In genomic region chr5:30103340-30103739, GRCm38 (mm10) we compare ENCODE assay signal across 31 mouse cellular contexts. TPM values are rescaled to one million over a fixed set of nuclear protein-coding genes. Genes with fewer than 3 reads are reported as not detected.
DNase-seq lines count a peak whose midpoint lies in the region; ATAC-seq and TF ChIP-seq lines count a peak whose summit lies in the region.
"Had no signal": no experiment of that assay in that cellular context is flagged by ENCODE, and none has a peak within 500 bp of the region (broad histone marks: within the 10 kb centered on the region; RNA-seq: fewer than 3 reads in every experiment).

No protein-coding gene starts in this region.

- intact Hi-C loops in heart, postnatal 10 days (cut with DNase I) = no loop called here

- H3K4me1 ChIP-seq in intestine, embryonic 14.5 days (replicated peaks; ENCODE audit: control insufficient read depth, insufficient read depth, low read length) = peaks cover 12% of the 10 kb centered on the region
- no peaks in the 10 kb centered on the region; the same call in 1 of the 2 replicates for H3K4me1 ChIP-seq in intestine, postnatal 0 days (replicated peaks; ENCODE audit: control insufficient read depth, insufficient read depth, low read length)

- no peak overlapping the region for H3K4me3 ChIP-seq in intestine, embryonic 14.5 days (ENCODE audit: low read depth, low read length)
- H3K4me3 ChIP-seq in intestine, postnatal 0 days (ENCODE audit: low read depth, low read length) = no peak overlapping the region
- H3K4me3 ChIP-seq: embryonic facial prominence, embryonic 13.5 days; embryonic facial prominence, embryonic 15.5 days; erythroblast, embryonic 14.5 days; forebrain, embryonic 10.5 days; forebrain, embryonic 12.5 days had no signal

- peak; percentile 54 for DNase-seq in heart, adult 11 months
- no peak for DNase-seq in heart, postnatal 10 days
- DNase-seq in intestine, embryonic 14.5 days (ENCODE audit: low spot score) = peak; percentile 24
- DNase-seq in testis, postnatal 10 days (ENCODE audit: low spot score) = peak; percentile 29
- DNase-seq in testis, postnatal 14 days (ENCODE audit: low spot score) = no peak
- DNase-seq: adrenal gland, adult 2 months; adrenal gland, postnatal 10 days; adrenal gland, postnatal 25 days; B cell, adult 2 months; cerebellum, adult 11 months; cerebellum, adult 18-20 months; cerebellum, adult 8-10 months; cerebellum, adult 9-11 months; cerebellum, postnatal 14 days; cerebellum, postnatal 36 days; embryo, embryonic 11 days had no signal

- H3K9ac ChIP-seq in intestine, embryonic 14.5 days (ENCODE audit: low read length) = no peak overlapping the region
- H3K9ac ChIP-seq in intestine, postnatal 0 days (ENCODE audit: low read depth, low read length) = no peak overlapping the region
- H3K9ac ChIP-seq: embryonic facial prominence, embryonic 13.5 days; embryonic facial prominence, embryonic 15.5 days; forebrain, embryonic 12.5 days had no signal

- no peaks in the 10 kb centered on the region for H3K36me3 ChIP-seq in intestine, embryonic 14.5 days (ENCODE audit: control insufficient read depth, insufficient read depth, low read length)
- no peaks in the 10 kb centered on the region for H3K36me3 ChIP-seq in intestine, postnatal 0 days (ENCODE audit: control insufficient read depth, insufficient read depth)
- H3K36me3 ChIP-seq: embryonic facial prominence, embryonic 13.5 days; embryonic facial prominence, embryonic 15.5 days; forebrain, embryonic 10.5 days; G1E had no signal

- 83% methylated on average over 3 of the region's 3 CpGs for WGBS in intestine, embryonic 14.5 days
- WGBS in intestine, postnatal 0 days = 78% methylated on average over 3 of the region's 3 CpGs

- no peak for ATAC-seq in intestine, embryonic 14.5 days (replicated peaks; ENCODE audit: low FRiP score, low TSS enrichment, low read depth)
- no peak for ATAC-seq in intestine, postnatal 0 days
- ATAC-seq: activated CD4-positive, CD25-positive, alpha-beta regulatory T cell, adult 4 months; CD4-positive, CD25-positive, alpha-beta regulatory T cell, adult 4 months; forebrain, embryonic 14.5 days; forebrain, embryonic 16.5 days; Patski had no signal

- H3K27ac ChIP-seq in intestine, embryonic 14.5 days (ENCODE audit: low read depth) = no peak overlapping the region
- H3K27ac ChIP-seq in intestine, postnatal 0 days (ENCODE audit: low read depth, low read length) = no peak overlapping the region
- H3K27ac ChIP-seq: embryonic facial prominence, embryonic 13.5 days; embryonic facial prominence, embryonic 15.5 days; forebrain, embryonic 10.5 days; forebrain, embryonic 12.5 days had no signal

- peaks cover 48% of the 10 kb centered on the region for H3K27me3 ChIP-seq in intestine, embryonic 14.5 days (replicated peaks; ENCODE audit: control insufficient read depth, insufficient read depth, low read length)
- peaks cover 39% of the 10 kb centered on the region for H3K27me3 ChIP-seq in intestine, postnatal 0 days (replicated peaks; ENCODE audit: control insufficient read depth, insufficient read depth, low read length)
- H3K27me3 ChIP-seq: forebrain, embryonic 12.5 days had no signal

- H3K4me2 ChIP-seq in intestine, embryonic 14.5 days (ENCODE audit: low read length) = no peak overlapping the region
- no peak overlapping the region for H3K4me2 ChIP-seq in intestine, postnatal 0 days (replicated peaks; ENCODE audit: low read depth)
- H3K4me2 ChIP-seq: embryonic facial prominence, embryonic 13.5 days; embryonic facial prominence, embryonic 15.5 days; forebrain, embryonic 12.5 days had no signal

- no peak for TF ChIP-seq CTCF in intestine, postnatal 0 days (IDR thresholded peaks at IDR 0.05; ENCODE audit: low read depth)

- no peaks in the 10 kb centered on the region for H3K9me3 ChIP-seq in intestine, embryonic 14.5 days (ENCODE audit: control insufficient read depth, low read length)
- H3K9me3 ChIP-seq in intestine, postnatal 0 days (ENCODE audit: control insufficient read depth) = no peaks in the 10 kb centered on the region
- H3K9me3 ChIP-seq: embryonic facial prominence, embryonic 13.5 days; embryonic facial prominence, embryonic 15.5 days; forebrain, embryonic 10.5 days; forebrain, embryonic 12.5 days had no signal

RNA-seq across cellular contexts. Expression of gene Garem2, which starts 1.6 kb away (rescaled TPM):
- total RNA-seq in heart, postnatal 10 days (2021) = under 1 TPM; 0.22 to 0.26 TPM
- polyA plus RNA-seq in intestine, embryonic 14.5 days (2014; fragmentation: Nextera tagmentation; extraction: Ambion mirVana) = 0.60 and 0.79 TPM in 2 replicates
- 0.20 TPM in 2 replicates for polyA plus RNA-seq in intestine, postnatal 0 days (2015; fragmentation: Nextera tagmentation; extraction: Ambion mirVana)
- total RNA-seq: common myeloid progenitor, adult 5-6 weeks had no signal
- polyA plus RNA-seq: activated CD4-positive, CD25-positive, alpha-beta regulatory T cell, adult 4 months; CD4-positive, CD25-positive, alpha-beta regulatory T cell, adult 4 months; erythroblast, embryonic 14.5 days; G1E had no signal

RNA-seq across cellular contexts. Expression of gene 3110082J24Rik, which starts 2.5 kb away (rescaled TPM):
- total RNA-seq in heart, postnatal 10 days (2021) = not detected
- not detected in 2 replicates for polyA plus RNA-seq in intestine, embryonic 14.5 days (2014; fragmentation: Nextera tagmentation; extraction: Ambion mirVana)
- not detected in 2 replicates for polyA plus RNA-seq in intestine, postnatal 0 days (2015; fragmentation: Nextera tagmentation; extraction: Ambion mirVana)
- total RNA-seq: adrenal gland, adult 2 months; adrenal gland, postnatal 10 days; adrenal gland, postnatal 25 days; adrenal gland, postnatal 4 days; CH12.LX; common myeloid progenitor, adult 5-6 weeks; G1E had no signal
- polyA plus RNA-seq: activated CD4-positive, CD25-positive, alpha-beta regulatory T cell, adult 4 months; adrenal gland, adult 2 months; CD4-positive, CD25-positive, alpha-beta regulatory T cell, adult 4 months; embryonic facial prominence, embryonic 13.5 days; embryonic facial prominence, embryonic 15.5 days; erythroblast, embryonic 14.5 days; G1E; Patski had no signal

RNA-seq across cellular contexts. Expression of gene Tyms, which starts 29.9 kb away (rescaled TPM):
- total RNA-seq in heart, postnatal 10 days (2021) = 10 to 100 TPM; 20.2 to 20.5 TPM
- polyA plus RNA-seq in intestine, embryonic 14.5 days (2014; fragmentation: Nextera tagmentation; extraction: Ambion mirVana) = 286 and 317 TPM in 2 replicates
- polyA plus RNA-seq in intestine, postnatal 0 days (2015; fragmentation: Nextera tagmentation; extraction: Ambion mirVana) = 78.7 and 80.9 TPM in 2 replicates

RNA-seq across cellular contexts. Expression of gene Hadha, which starts 51.6 kb away (rescaled TPM):
- total RNA-seq in heart, postnatal 10 days (2021) = 1,000 to 10,000 TPM; 1,297 to 1,510 TPM
- polyA plus RNA-seq in intestine, embryonic 14.5 days (2014; fragmentation: Nextera tagmentation; extraction: Ambion mirVana) = 125 and 133 TPM in 2 replicates
- 301 and 307 TPM in 2 replicates for polyA plus RNA-seq in intestine, postnatal 0 days (2015; fragmentation: Nextera tagmentation; extraction: Ambion mirVana)

RNA-seq across cellular contexts. Expression of gene Hadhb, which starts 51.7 kb away (rescaled TPM):
- total RNA-seq in heart, postnatal 10 days (2021) = 1,000 to 10,000 TPM; 1,544 to 1,693 TPM
- 166 and 169 TPM in 2 replicates for polyA plus RNA-seq in intestine, embryonic 14.5 days (2014; fragmentation: Nextera tagmentation; extraction: Ambion mirVana)
- 392 and 420 TPM in 2 replicates for polyA plus RNA-seq in intestine, postnatal 0 days (2015; fragmentation: Nextera tagmentation; extraction: Ambion mirVana)

Comparison
In these comparisons a context has a peak if more than half of its experiments do, and no peak if none do; other contexts are left out.
1. DNase-seq: peak in heart, adult 11 months (single experiment), intestine, embryonic 14.5 days (single experiment) and testis, postnatal 10 days (single experiment); none in heart, postnatal 10 days (0 of 2) and testis, postnatal 14 days (single experiment).